Mouse (Mus musculus) megakaryocyte, embryonic 14.5 days (primary cell): Measurements from ENCODE around the gene Sympk. TPM values are rescaled to one million over a fixed set of nuclear protein-coding genes. Genes with fewer than 3 reads are reported as not detected.

Experiments used
- H3K27me3 ChIP-seq: replicated peaks from 2 replicates; pipeline ENCODE3; 2012; ENCODE audit warnings: inconsistent platforms
- H3K36me3 ChIP-seq: replicated peaks from 2 replicates; pipeline ENCODE3; 2012; ENCODE audit warnings: low read length, inconsistent platforms, mixed read lengths
- H3K4me1 ChIP-seq: 2 replicates; pipeline ENCODE4 v1.6.1; 2012; ENCODE audit warnings: inconsistent platforms
- H3K4me3 ChIP-seq: replicated peaks from 2 replicates; pipeline ENCODE3; 2012; ENCODE audit warnings: moderate library complexity, mild to moderate bottlenecking, inconsistent platforms
- H3K9me3 ChIP-seq: 2 replicates; pipeline ENCODE4 v1.6.1; 2012; ENCODE audit warnings: inconsistent platforms
- FLI1 ChIP-seq: IDR thresholded peaks from 2 replicates; pipeline ENCODE4 v1.6.1; 2012; ENCODE audit warnings: low read length, inconsistent platforms, mixed read lengths
- GATA1 ChIP-seq: IDR thresholded peaks from 3 replicates; pipeline ENCODE4 v1.6.1; 2012; ENCODE audit warnings: mixed read lengths, low read length, inconsistent platforms, borderline replicate concordance
- polyA plus RNA-seq: library from polyadenylated mRNA; stranded (reverse); fragments of >175 nt; gene quantifications from 2 replicates; pipeline ENCODE4 v1.2.3, GENCODE M21; 2012; ENCODE audit warnings: low replicate concordance; ENCODE audit not compliant: insufficient read depth

The Sympk gene
- polyA plus RNA-seq, 1 experiment, result 205 TPM

- Histone ChIP-seq H3K27me3 (no peaks in the 10 kb centered on the region), H3K4me1 (no peaks in the 10 kb centered on the region), H3K4me3 (no peak overlapping the region), H3K36me3 (peaks cover 100% of the 10 kb centered on the region), H3K9me3 (no peaks in the 10 kb centered on the region)
- TF ChIP-seq FLI1 (no peak), GATA1 (no peak)
These were observed 26.0 kb downstream of the Sympk start for GRCm38 (mm10) chr7:19050172-19050571.

- Histone ChIP-seq H3K36me3 (peaks cover 96% of the 10 kb centered on the region), H3K4me1 (no peaks in the 10 kb centered on the region), H3K9me3 (no peaks in the 10 kb centered on the region), H3K4me3 (no peak overlapping the region), H3K27me3 (peaks cover 2% of the 10 kb centered on the region)
- no peak for TF ChIP-seq GATA1
- TF ChIP-seq FLI1, result no peak
These were observed 27.0 kb downstream of the Sympk start for GRCm38 (mm10) chr7:19051161-19051560.

GRCm38 (mm10) chr7:19052345-19053135 lies 28.4 kb downstream of the Sympk start:
- Histone ChIP-seq H3K9me3 (no peaks in the 10 kb centered on the region), H3K4me1 (peaks cover 5% of the 10 kb centered on the region), H3K27me3 (peaks cover 8% of the 10 kb centered on the region), H3K4me3 (no peak overlapping the region), H3K36me3 (peaks cover 84% of the 10 kb centered on the region)
- TF ChIP-seq GATA1, result no peak
- TF ChIP-seq FLI1, result no peak

GRCm38 (mm10) chr7:19053136-19053532 lies 29.0 kb downstream of the Sympk start:
- TF ChIP-seq GATA1, result no peak
- TF ChIP-seq FLI1, result no peak
- peaks cover 7% of the 10 kb centered on the region for H3K4me1 ChIP-seq
- H3K36me3 ChIP-seq, result peaks cover 79% of the 10 kb centered on the region
- no peak overlapping the region for H3K4me3 ChIP-seq
- H3K9me3 ChIP-seq, result no peaks in the 10 kb centered on the region
- H3K27me3 ChIP-seq, result peaks cover 10% of the 10 kb centered on the region

GRCm38 (mm10) chr7:19054047-19054776 lies 30.0 kb downstream of the Sympk start, which contains the start of gene Rsph6a:
TSS of gene Rsph6a (plus strand) at chr7:19054690.
- peaks cover 68% of the 10 kb centered on the region for H3K36me3 ChIP-seq

GRCm38 (mm10) chr7:19054777-19055076 lies 30.6 kb downstream of the Sympk start:
- H3K36me3 ChIP-seq, result peaks cover 63% of the 10 kb centered on the region
- H3K4me3 ChIP-seq, result no peak overlapping the region
- peaks cover 7% of the 10 kb centered on the region for H3K4me1 ChIP-seq
- no peak for TF ChIP-seq GATA1
- no peak for TF ChIP-seq FLI1
- no peaks in the 10 kb centered on the region for H3K9me3 ChIP-seq
- H3K27me3 ChIP-seq, result peaks cover 14% of the 10 kb centered on the region

More at GRCm38 (mm10) chr7:19054047-19054776, 30.0 kb downstream of the Sympk start, which contains the start of gene Rsph6a:
- H3K4me3 ChIP-seq, result no peak within 1 kb of the TSS
- H3K27me3 ChIP-seq, result peaks cover 11% of the 10 kb centered on the region
- H3K9me3 ChIP-seq, result no peaks in the 10 kb centered on the region
- TF ChIP-seq FLI1 (no peak), GATA1 (no peak)
- H3K4me1 ChIP-seq, result peaks cover 7% of the 10 kb centered on the region

GRCm38 (mm10) chr7:19055108-19055507 lies 30.9 kb downstream of the Sympk start:
- Histone ChIP-seq H3K36me3 (peaks cover 59% of the 10 kb centered on the region), H3K4me1 (peaks cover 7% of the 10 kb centered on the region), H3K9me3 (no peaks in the 10 kb centered on the region), H3K4me3 (no peak overlapping the region), H3K27me3 (peaks cover 17% of the 10 kb centered on the region)
- TF ChIP-seq GATA1, result no peak

- H3K27me3 ChIP-seq, result peaks cover 31% of the 10 kb centered on the region
- H3K9me3 ChIP-seq, result no peaks in the 10 kb centered on the region
- H3K4me3 ChIP-seq, result no peak overlapping the region
- TF ChIP-seq FLI1 (no peak), GATA1 (no peak)
- peaks cover 7% of the 10 kb centered on the region for H3K4me1 ChIP-seq
- peaks cover 36% of the 10 kb centered on the region for H3K36me3 ChIP-seq
These were observed 33.2 kb downstream of the Sympk start for GRCm38 (mm10) chr7:19057405-19057804.

GRCm38 (mm10) chr7:19065896-19066295 lies 41.7 kb downstream of the Sympk start:
- Histone ChIP-seq H3K9me3 (peaks cover 23% of the 10 kb centered on the region), H3K4me1 (peaks cover 4% of the 10 kb centered on the region; the same call in 1 of the 2 replicates), H3K36me3 (no peaks in the 10 kb centered on the region), H3K27me3 (peaks cover 77% of the 10 kb centered on the region), H3K4me3 (peak overlapping the region; percentile 42)
- TF ChIP-seq FLI1 (no peak), GATA1 (no peak)

GRCm38 (mm10) chr7:19067063-19067462 lies 42.9 kb downstream of the Sympk start:
- H3K4me3 ChIP-seq, result no peak overlapping the region
- H3K4me1 ChIP-seq, result peaks cover 4% of the 10 kb centered on the region; the same call in 1 of the 2 replicates
- peaks cover 76% of the 10 kb centered on the region for H3K27me3 ChIP-seq
- H3K9me3 ChIP-seq, result peaks cover 23% of the 10 kb centered on the region
- no peak for TF ChIP-seq FLI1
- TF ChIP-seq GATA1, result no peak
- no peaks in the 10 kb centered on the region for H3K36me3 ChIP-seq
